Mouse (Mus musculus) liver, embryonic 14.5 days (tissue): ENCODE results near the gene Cdc37l1.

ENCODE experiments used
- CTCF ChIP-seq: IDR thresholded peaks from 2 replicates; pipeline ENCODE4 v1.5.1; 2016; ENCODE audit warnings: antibody characterized with exemption, low read depth, control low read depth
- EP300 ChIP-seq: IDR thresholded peaks from 2 replicates; pipeline ENCODE4 v1.6.1; 2016; ENCODE audit warnings: antibody characterized with exemption, low read depth

- peak; percentile 65 for TF ChIP-seq CTCF
- TF ChIP-seq EP300 = no peak
Observed at GRCm38 (mm10) chr19:29019647-29020046, 29.5 kb downstream of the Cdc37l1 start.
